Mouse (Mus musculus) liver, embryonic 12.5 days (tissue): ENCODE results near the gene Trp53rka. TPM values are rescaled to one million over a fixed set of nuclear protein-coding genes. Genes with fewer than 3 reads are reported as not detected.

Source experiments
- ATAC-seq: fragments of 200-750 bp; cut with Nextera tagmentation; 2 replicates; pipeline ENCODE4 v1.8.0; 2017; ENCODE audit warnings: moderate number of reproducible peaks, mild to moderate bottlenecking, moderate library complexity
- H3K27ac ChIP-seq: fragments of 300-500 bp; sonication (generic); 2 replicates; pipeline ENCODE4 v1.5.1; 2016; ENCODE audit warnings: mild to moderate bottlenecking
- H3K27me3 ChIP-seq: fragments of 300-500 bp; sonication (generic); replicated peaks from 2 replicates; pipeline ENCODE4 v1.6.1; 2016; ENCODE audit warnings: mild to moderate bottlenecking, moderate library complexity
- H3K36me3 ChIP-seq: fragments of 300-500 bp; sonication (generic); 2 replicates; pipeline ENCODE4 v1.6.1; 2016; ENCODE audit warnings: mild to moderate bottlenecking, moderate library complexity
- H3K4me1 ChIP-seq: fragments of 300-500 bp; sonication (generic); 2 replicates; pipeline ENCODE4 v1.6.1; 2016
- H3K4me2 ChIP-seq: fragments of 300-500 bp; sonication (generic); 2 replicates; pipeline ENCODE4 v1.6.1; 2016; ENCODE audit warnings: mild to moderate bottlenecking, moderate library complexity
- H3K4me3 ChIP-seq: fragments of 300-500 bp; sonication (generic); 2 replicates; pipeline ENCODE4 v1.5.1; 2016; ENCODE audit warnings: mild to moderate bottlenecking, moderate library complexity
- H3K9ac ChIP-seq: fragments of 300-500 bp; sonication (generic); 2 replicates; pipeline ENCODE4 v1.6.1; 2016; ENCODE audit warnings: mild to moderate bottlenecking, moderate library complexity
- H3K9me3 ChIP-seq: fragments of 300-500 bp; sonication (generic); replicated peaks from 2 replicates; pipeline ENCODE4 v1.6.1; 2016; ENCODE audit warnings: mild to moderate bottlenecking, moderate library complexity
- WGBS: fragments of 180-500 bp; shearing (Covaris S2); methylation state at CpG from one replicate; pipeline ENCODE4 v1.1.7; 2016; ENCODE audit not compliant: insufficient replicate concordance; 5-methylcytosine and 5-hydroxymethylcytosine counted together
- polyA plus RNA-seq: library from polyadenylated mRNA; unstranded; fragments of >200 nt; fragmentation: Nextera tagmentation; extraction: Ambion mirVana; gene quantifications from 2 replicates; pipeline ENCODE4 v1.2.1, GENCODE M21; 2016

Gene Trp53rka
- polyA plus RNA-seq, 1 experiment from 2014 or later, result 19.0 TPM

- WGBS, result 45% methylated on average over 9 of the region's 9 CpGs
- peaks cover 25% of the 10 kb centered on the region for H3K27me3 ChIP-seq
These were observed 16.6 kb upstream of the Trp53rka start for GRCm38 (mm10) chr2:165509686-165510085.

GRCm38 (mm10) chr2:165503259-165504203 lies 10.4 kb upstream of the Trp53rka start, which contains the start of gene Slc2a10:
Gene Slc2a10 (plus strand): TSS chr2:165503787.
- Histone ChIP-seq H3K27ac (no peak within 1 kb of the TSS), H3K4me2 (peak within 1 kb of the TSS; percentile 62), H3K9me3 (no peaks in the 10 kb centered on the region), H3K27me3 (peaks cover 50% of the 10 kb centered on the region), H3K4me1 (no peaks in the 10 kb centered on the region), H3K4me3 (peak within 1 kb of the TSS; percentile 44), H3K9ac (peak within 1 kb of the TSS; percentile 27; the same call in 1 of the 2 replicates), H3K36me3 (no peaks in the 10 kb centered on the region)
- WGBS, result 8% methylated on average over 26 of the region's 32 CpGs
- peak; percentile 30; the same call in 1 of the 2 replicates for ATAC-seq

More at GRCm38 (mm10) chr2:165509686-165510085, 16.6 kb upstream of the Trp53rka start:
- ATAC-seq, result no peak
- Histone ChIP-seq H3K27ac (no peak overlapping the region), H3K9ac (no peak overlapping the region), H3K9me3 (no peaks in the 10 kb centered on the region), H3K4me1 (no peaks in the 10 kb centered on the region), H3K4me2 (no peak overlapping the region), H3K4me3 (no peak overlapping the region), H3K36me3 (no peaks in the 10 kb centered on the region)

GRCm38 (mm10) chr2:165498816-165499215 lies 5.7 kb upstream of the Trp53rka start:
- WGBS, result 52% methylated on average over 6 of the region's 6 CpGs
- Histone ChIP-seq H3K4me1 (peaks cover 2% of the 10 kb centered on the region), H3K36me3 (no peaks in the 10 kb centered on the region), H3K4me3 (no peak overlapping the region), H3K4me2 (no peak overlapping the region), H3K9ac (no peak overlapping the region), H3K27me3 (peaks cover 39% of the 10 kb centered on the region), H3K9me3 (no peaks in the 10 kb centered on the region), H3K27ac (no peak overlapping the region)
- ATAC-seq, result no peak

DNA sequence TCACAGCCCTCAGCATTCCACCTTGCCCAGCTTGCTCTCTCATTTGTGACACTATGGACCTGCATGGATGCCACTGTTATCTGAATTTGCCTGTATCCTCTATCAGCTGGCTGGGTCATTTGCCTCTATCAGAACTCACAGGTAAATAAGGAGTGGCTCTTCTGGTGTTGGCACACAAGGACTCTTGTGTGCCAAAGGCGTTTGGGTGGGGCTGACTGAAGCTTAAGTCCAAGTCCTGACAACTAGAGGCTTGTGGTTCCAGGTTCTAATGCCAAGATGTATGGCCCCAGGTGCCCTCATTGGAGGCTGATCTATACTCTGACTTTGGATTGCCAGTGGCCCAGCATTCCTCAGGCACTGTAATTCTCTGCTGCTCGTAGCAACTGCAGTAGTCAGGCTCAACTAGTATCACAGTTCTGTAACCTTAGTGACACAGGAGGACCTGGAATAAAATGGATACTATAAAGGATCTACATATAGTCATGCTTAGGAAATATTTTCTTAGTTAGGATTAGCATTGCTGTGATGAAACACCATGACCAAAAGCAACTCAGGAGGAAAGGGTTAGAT lies 4.7 kb upstream of the Trp53rka start:
- no peak for ATAC-seq
- Histone ChIP-seq H3K4me1 (peaks cover 7% of the 10 kb centered on the region), H3K36me3 (no peaks in the 10 kb centered on the region), H3K27me3 (peaks cover 28% of the 10 kb centered on the region), H3K4me2 (no peak overlapping the region), H3K9me3 (no peaks in the 10 kb centered on the region), H3K27ac (no peak overlapping the region), H3K9ac (no peak overlapping the region), H3K4me3 (no peak overlapping the region)
- 42% methylated on average over 2 of the region's 2 CpGs for WGBS

DNA sequence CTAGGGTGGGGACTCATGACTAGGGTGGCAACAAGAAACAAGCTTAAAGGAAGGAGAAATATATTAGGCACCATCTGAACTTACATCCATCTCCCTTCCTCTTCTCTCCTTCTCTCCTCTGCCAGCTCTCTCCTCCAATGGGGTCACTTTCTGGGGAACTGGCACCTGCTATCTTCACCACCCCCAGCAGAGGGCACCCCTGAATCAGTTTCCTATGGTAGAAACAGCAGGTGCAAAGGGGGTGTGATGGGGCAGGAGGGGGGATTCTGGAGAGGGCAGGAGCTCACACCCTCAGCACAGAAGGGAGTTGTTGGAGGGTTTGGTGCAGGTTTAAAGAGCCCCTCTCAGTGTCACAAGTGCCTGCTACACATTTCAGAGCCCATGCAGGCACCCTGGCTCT lies 3.1 kb upstream of the Trp53rka start:
- Histone ChIP-seq H3K4me3 (no peak overlapping the region), H3K27ac (no peak overlapping the region), H3K4me2 (no peak overlapping the region), H3K4me1 (peaks cover 15% of the 10 kb centered on the region), H3K9ac (no peak overlapping the region), H3K9me3 (no peaks in the 10 kb centered on the region), H3K27me3 (peaks cover 25% of the 10 kb centered on the region), H3K36me3 (no peaks in the 10 kb centered on the region)
- ATAC-seq, result no peak

- ATAC-seq, result no peak
- H3K36me3 ChIP-seq, result peaks cover 14% of the 10 kb centered on the region
- H3K4me3 ChIP-seq, result no peak overlapping the region
- 36% methylated on average over 2 of the region's 2 CpGs for WGBS
- no peak overlapping the region for H3K4me2 ChIP-seq
- peaks cover 15% of the 10 kb centered on the region for H3K4me1 ChIP-seq
- no peaks in the 10 kb centered on the region for H3K9me3 ChIP-seq
- H3K9ac ChIP-seq, result no peak overlapping the region
- peaks cover 12% of the 10 kb centered on the region; the same call in 1 of the 2 replicates for H3K27me3 ChIP-seq
- no peak overlapping the region for H3K27ac ChIP-seq
These were observed 1.4 kb upstream of the Trp53rka start for GRCm38 (mm10) chr2:165494495-165494894.

DNA sequence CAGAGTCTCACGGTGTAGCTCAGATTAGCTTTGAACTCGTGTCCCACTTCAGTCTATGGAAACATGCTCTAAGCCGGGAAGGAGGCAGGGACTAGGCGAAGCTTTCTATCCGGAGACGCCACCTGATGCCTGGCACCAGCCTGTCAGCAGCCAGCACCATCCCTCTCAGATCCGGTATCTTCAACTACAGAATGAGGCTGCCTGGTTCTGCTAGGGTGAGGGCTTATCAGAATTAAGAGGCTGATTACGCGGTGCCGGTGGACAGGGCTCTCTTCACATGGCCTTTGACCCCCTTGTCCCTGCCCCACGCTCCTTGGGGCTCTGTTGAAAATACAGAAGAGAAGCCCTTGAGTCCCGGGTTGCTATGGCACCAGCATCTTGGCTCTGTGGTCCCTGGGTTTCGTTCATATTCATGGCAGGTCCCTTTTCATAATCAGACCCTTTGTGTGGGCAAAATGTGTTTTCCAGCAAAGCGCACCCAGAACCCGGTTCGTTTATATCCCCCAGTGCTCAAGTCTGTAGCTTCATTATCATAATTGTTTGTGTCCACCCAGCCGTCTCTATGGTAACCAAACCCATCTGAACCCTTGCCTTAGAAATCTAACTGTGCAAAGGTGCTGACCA lies 575 bp upstream of the Trp53rka start:
- WGBS, result 25% methylated on average over 17 of the region's 17 CpGs
- H3K9me3 ChIP-seq, result no peaks in the 10 kb centered on the region
- H3K27ac ChIP-seq, result no peak overlapping the region
- H3K4me3 ChIP-seq, result peak overlapping the region; percentile 74
- H3K27me3 ChIP-seq, result peaks cover 12% of the 10 kb centered on the region; the same call in 1 of the 2 replicates
- peaks cover 15% of the 10 kb centered on the region for H3K4me1 ChIP-seq
- H3K36me3 ChIP-seq, result peaks cover 22% of the 10 kb centered on the region
- H3K9ac ChIP-seq, result peak overlapping the region; percentile 79
- H3K4me2 ChIP-seq, result peak overlapping the region; percentile 71
- 0 out of 2 replicates have a peak, but pooled peaks have one; percentile 9 for ATAC-seq

DNA sequence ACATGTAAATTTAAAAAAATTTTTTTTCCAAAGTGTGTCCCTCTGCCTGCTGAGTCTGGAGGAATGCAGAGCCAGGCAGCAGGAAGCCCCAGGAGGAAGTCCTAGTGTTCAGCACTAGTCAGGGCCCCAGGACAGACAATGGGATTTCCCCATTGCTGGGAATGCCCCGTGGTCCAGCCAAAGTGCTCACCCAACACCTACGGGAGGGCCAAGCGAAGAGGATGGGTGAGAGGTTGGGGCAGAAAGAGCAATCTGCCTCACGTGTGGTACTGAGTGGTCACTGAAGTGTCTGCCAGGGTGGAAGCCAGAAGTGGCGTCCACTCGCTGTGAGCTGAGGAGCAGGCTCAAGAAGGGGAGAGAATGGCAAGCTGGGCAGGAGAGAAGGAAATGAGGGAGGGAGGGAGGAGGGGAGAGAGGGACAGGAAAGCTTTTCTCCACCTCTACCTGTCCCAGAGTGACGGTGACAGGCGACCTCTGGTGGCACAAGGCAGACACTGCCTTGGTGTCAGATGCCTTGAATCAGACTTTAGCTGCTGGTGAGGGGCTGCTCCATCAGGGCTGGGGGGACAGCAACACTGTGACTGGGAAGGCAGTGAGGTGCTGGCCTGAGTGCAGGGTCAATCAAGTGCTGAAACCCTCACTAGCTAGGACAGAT lies 6.1 kb downstream of the Trp53rka start:
- peak; percentile 30 for ATAC-seq
- Histone ChIP-seq H3K4me3 (no peak overlapping the region), H3K4me1 (peaks cover 6% of the 10 kb centered on the region), H3K36me3 (peaks cover 28% of the 10 kb centered on the region), H3K9me3 (no peaks in the 10 kb centered on the region), H3K27ac (no peak overlapping the region), H3K9ac (no peak overlapping the region), H3K4me2 (no peak overlapping the region), H3K27me3 (no peaks in the 10 kb centered on the region)
- 20% methylated on average over 8 of the region's 8 CpGs for WGBS

- no peaks in the 10 kb centered on the region for H3K27me3 ChIP-seq
- 0 out of 2 replicates have a peak, but pooled peaks cover 4% of the 10 kb centered on the region for H3K4me1 ChIP-seq
- H3K36me3 ChIP-seq, result peaks cover 28% of the 10 kb centered on the region
- H3K4me2 ChIP-seq, result no peak overlapping the region
- ATAC-seq, result no peak
- no peak overlapping the region for H3K9ac ChIP-seq
- H3K4me3 ChIP-seq, result no peak overlapping the region
- no peak overlapping the region for H3K27ac ChIP-seq
- 58% methylated on average over 5 of the region's 5 CpGs for WGBS
- H3K9me3 ChIP-seq, result no peaks in the 10 kb centered on the region
These were observed 6.7 kb downstream of the Trp53rka start for GRCm38 (mm10) chr2:165486401-165486800.

DNA sequence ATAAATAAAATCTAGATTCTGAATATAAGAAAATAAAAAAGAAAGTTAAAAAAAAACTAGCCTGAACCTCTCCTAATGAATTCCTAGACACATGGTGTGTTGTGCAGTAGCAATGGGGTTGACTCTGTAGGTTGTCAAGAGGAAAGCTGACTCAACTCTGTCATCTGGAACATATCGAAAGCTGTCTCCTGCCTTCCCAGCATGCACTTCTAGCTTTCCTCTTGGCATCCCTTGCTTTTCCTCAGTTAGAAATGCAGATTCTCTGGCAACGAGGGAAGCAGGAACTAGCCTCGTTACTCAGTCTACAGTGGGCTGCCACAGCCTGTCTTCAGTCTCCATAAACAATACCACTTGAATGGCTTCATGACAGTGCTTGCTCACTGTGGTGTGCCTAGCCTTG lies 7.3 kb downstream of the Trp53rka start:
- Histone ChIP-seq H3K9ac (no peak overlapping the region), H3K4me3 (no peak overlapping the region), H3K4me2 (no peak overlapping the region), H3K9me3 (no peaks in the 10 kb centered on the region), H3K36me3 (peaks cover 28% of the 10 kb centered on the region), H3K27me3 (no peaks in the 10 kb centered on the region), H3K4me1 (0 out of 2 replicates have a peak, but pooled peaks cover 4% of the 10 kb centered on the region), H3K27ac (no peak overlapping the region)
- ATAC-seq, result no peak
- 53% methylated on average over 3 of the region's 3 CpGs for WGBS

- Histone ChIP-seq H3K4me3 (no peak overlapping the region), H3K4me2 (no peak overlapping the region), H3K4me1 (0 out of 2 replicates have a peak, but pooled peaks cover 4% of the 10 kb centered on the region), H3K27me3 (no peaks in the 10 kb centered on the region), H3K36me3 (peaks cover 11% of the 10 kb centered on the region), H3K27ac (no peak overlapping the region), H3K9me3 (no peaks in the 10 kb centered on the region), H3K9ac (no peak overlapping the region)
- ATAC-seq, result no peak
- WGBS, result 54% methylated on average over 6 of the region's 6 CpGs
These were observed 9.0 kb downstream of the Trp53rka start for GRCm38 (mm10) chr2:165484152-165484551.
